Mouse (Mus musculus): Measurements from ENCODE around the gene Robo3.

GRCm38 (mm10) chr9:37401802-37402201 is 31.2 kb downstream of the Robo3 start, which contains the start of gene Robo4:
- TF ChIP-seq CTCF (conservative IDR thresholded peaks at IDR 0.05; ENCODE audit: low read length) (no peak), NANOG (IDR thresholded peaks at IDR 0.05; ENCODE audit: borderline replicate concordance, low read length) (no peak), POU5F1 (IDR thresholded peaks at IDR 0.05; ENCODE audit: borderline replicate concordance, low read length) (no peak)
